Mouse (Mus musculus) cerebellum, postnatal 10 days (tissue): ENCODE measurements around the gene Hint3.

Source experiments
- DNase-seq, 2 experiments: peaks; one replicate each; pipeline ENCODE4 v3.0.0; 2021; ENCODE audit warnings: mixed read lengths in 2 of 2

Gene Hint3

DNA sequence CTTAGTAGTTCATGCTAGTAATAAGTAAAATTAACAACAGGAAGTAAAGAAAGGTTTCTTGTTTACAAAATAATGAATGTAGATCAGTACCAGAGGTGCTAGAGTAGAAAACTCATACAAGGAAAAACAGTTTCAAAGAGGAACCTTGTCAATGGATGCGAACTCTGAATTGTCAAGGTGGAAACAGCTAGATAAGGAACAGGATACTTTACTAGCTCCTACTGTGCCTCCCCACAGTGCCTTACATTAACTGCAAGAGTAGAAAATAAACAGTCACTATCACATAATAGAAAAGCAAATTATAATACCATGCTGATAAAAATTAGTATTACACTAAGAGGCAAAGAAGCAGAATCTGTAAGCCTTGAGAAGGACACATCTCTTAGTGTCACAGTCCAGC lies 43.7 kb downstream of the Hint3 start:
- no peak for DNase-seq

DNA sequence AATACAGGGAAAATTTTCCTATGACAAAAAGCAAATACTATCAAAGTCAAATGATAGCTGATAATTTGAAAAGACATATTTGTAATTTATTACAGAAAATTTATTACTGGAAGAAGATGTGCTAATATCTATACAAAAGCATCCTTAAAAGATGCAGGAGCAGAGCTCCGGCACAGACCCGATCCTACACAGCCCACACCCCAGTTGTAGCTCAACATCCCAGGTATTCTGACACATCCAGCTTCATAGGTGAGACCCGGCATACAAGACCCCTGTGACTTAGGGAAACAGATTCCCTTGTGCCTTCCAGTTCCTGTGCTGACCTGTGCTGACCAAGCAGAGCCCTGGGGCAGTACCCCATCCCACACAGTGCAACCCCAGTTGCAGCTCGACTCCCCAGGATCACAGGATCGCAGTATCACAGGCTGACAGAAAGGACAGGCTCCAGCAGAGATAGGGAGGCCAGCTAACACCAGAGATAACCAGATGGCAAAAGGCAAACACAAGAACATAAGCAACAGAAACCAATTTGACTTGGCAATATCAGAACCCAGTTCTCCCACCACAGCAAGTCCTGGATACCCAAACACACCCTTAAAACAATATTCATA lies 51.7 kb downstream of the Hint3 start:
- DNase-seq, result no peak

DNA sequence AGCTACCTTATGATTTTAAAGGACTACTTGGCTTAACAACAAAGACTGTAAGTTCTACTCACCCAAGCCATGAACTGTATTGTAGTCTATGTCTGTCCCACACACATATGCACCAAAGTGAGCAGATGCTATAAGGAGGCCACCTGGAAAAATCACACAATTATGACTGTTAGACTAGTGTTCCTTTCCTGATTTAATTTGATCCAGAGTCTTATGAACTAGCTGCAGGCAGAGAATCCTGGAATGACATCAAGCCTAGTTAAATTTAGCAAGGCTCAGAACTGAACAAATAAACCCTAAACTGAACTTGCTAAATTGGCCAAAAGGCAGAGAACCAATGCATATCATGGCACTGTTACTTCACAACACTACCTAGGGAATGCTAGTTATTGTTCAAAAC lies 63.1 kb downstream of the Hint3 start:
- no peak for DNase-seq

DNA sequence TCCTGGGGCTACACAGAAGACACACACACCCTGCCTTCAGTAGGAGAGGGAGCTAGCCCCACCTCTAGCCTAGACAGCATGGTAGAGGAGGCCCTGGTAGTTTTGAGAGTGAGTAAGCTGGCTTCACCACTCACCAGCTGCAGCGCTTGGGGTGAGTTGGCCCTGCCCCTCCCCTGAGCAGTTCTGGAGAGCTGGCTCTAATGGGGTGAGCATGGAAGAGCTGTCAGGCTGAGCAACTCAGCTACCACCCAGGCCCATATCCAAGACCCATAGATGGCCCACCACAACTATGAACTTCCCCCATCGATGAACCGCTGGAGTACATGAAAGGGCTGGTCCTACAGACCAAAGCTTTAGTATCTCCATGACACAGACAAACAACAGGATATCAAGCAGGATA lies 64.8 kb downstream of the Hint3 start:
- DNase-seq, result no peak
